Mouse (Mus musculus) lung, embryonic 14.5 days (tissue): ENCODE data around the gene Wars. TPM values are rescaled to one million over a fixed set of nuclear protein-coding genes. Genes with fewer than 3 reads are reported as not detected.

Experiments
- ATAC-seq: fragments of 200-750 bp; cut with Nextera tagmentation; 2 replicates; pipeline ENCODE4 v1.8.0; 2017; ENCODE audit warnings: mild to moderate bottlenecking, moderate TSS enrichment, moderate library complexity; ENCODE audit not compliant: insufficient read depth
- DNase-seq: peaks from one replicate; pipeline ENCODE4 v3.0.0-alpha.2; 2015
- H3K27ac ChIP-seq: fragments of 300-500 bp; sonication (generic); 2 replicates; pipeline ENCODE4 v1.5.1; 2014; ENCODE audit warnings: low read depth, mild to moderate bottlenecking, moderate library complexity
- H3K27me3 ChIP-seq: fragments of 300-500 bp; sonication (generic); 2 replicates; pipeline ENCODE4 v1.6.1; 2014; ENCODE audit warnings: low read length, control low read depth; ENCODE audit not compliant: insufficient read depth
- H3K36me3 ChIP-seq: fragments of 300-500 bp; sonication (generic); 2 replicates; pipeline ENCODE4 v1.6.1; 2014; ENCODE audit warnings: control low read depth; ENCODE audit not compliant: insufficient read depth
- H3K4me1 ChIP-seq: fragments of 300-500 bp; sonication (generic); 2 replicates; pipeline ENCODE4 v1.6.1; 2014; ENCODE audit warnings: antibody characterized with exemption, control low read depth; ENCODE audit not compliant: insufficient read depth
- H3K4me2 ChIP-seq: fragments of 300-500 bp; sonication (generic); 2 replicates; pipeline ENCODE4 v1.6.1; 2014; ENCODE audit warnings: mild to moderate bottlenecking
- H3K4me3 ChIP-seq: fragments of 300-500 bp; sonication (generic); 2 replicates; pipeline ENCODE4 v1.5.1; 2014; ENCODE audit warnings: low read depth, low read length
- H3K9ac ChIP-seq: fragments of 300-500 bp; sonication (generic); 2 replicates; pipeline ENCODE4 v1.6.1; 2014
- H3K9me3 ChIP-seq: fragments of 300-500 bp; sonication (generic); 2 replicates; pipeline ENCODE4 v1.6.1; 2016; ENCODE audit warnings: low read depth, low read length, control low read depth
- CTCF ChIP-seq: IDR thresholded peaks from 2 replicates; pipeline ENCODE4 v1.5.1; 2016; ENCODE audit warnings: antibody characterized with exemption, low read depth
- WGBS: fragments of 180-500 bp; shearing (Covaris S2); extraction: QIAGEN DNeasy Blood & Tissue Kit; methylation state at CpG from one replicate; pipeline ENCODE4 v1.1.7; 2014; 5-methylcytosine and 5-hydroxymethylcytosine counted together
- polyA plus RNA-seq: library from polyadenylated mRNA; unstranded; fragments of >200 nt; fragmentation: Nextera tagmentation; extraction: Ambion mirVana; gene quantifications from 2 replicates; pipeline ENCODE4 v1.2.1, GENCODE M21; 2014

Gene Wars
- polyA plus RNA-seq, 1 experiment from 2014 or later, result 101 TPM

DNA sequence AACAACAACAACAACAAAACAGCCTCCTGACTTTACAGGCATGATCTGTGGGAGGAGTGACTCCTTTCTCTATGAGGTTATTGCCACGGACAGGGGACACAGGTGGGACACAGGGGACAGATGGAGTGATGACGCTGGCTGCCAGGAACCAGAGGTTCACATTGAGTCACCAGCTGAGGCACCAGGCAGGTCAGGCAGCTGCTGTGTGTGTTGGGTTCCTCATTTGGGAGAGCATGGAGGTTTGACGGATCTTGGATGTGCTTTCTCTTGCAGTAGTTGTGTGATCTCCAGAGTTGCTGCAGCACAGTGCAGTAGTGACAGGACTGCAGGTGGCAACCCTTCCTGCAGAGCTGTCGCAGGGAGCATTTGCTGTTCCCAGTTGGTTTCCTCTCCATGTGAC lies 24.8 kb upstream of the Wars start:
- Histone ChIP-seq H3K27ac (no peak overlapping the region), H3K4me1 (0 out of 2 replicates have a peak, but pooled peaks cover 4% of the 10 kb centered on the region), H3K36me3 (no peaks in the 10 kb centered on the region), H3K27me3 (no peaks in the 10 kb centered on the region), H3K9me3 (no peaks in the 10 kb centered on the region), H3K4me3 (no peak overlapping the region), H3K4me2 (no peak overlapping the region), H3K9ac (no peak overlapping the region)
- TF ChIP-seq CTCF, result no peak
- ATAC-seq (no peak), DNase-seq (no peak)
- WGBS, result 58% methylated on average over 4 of the region's 4 CpGs

DNA sequence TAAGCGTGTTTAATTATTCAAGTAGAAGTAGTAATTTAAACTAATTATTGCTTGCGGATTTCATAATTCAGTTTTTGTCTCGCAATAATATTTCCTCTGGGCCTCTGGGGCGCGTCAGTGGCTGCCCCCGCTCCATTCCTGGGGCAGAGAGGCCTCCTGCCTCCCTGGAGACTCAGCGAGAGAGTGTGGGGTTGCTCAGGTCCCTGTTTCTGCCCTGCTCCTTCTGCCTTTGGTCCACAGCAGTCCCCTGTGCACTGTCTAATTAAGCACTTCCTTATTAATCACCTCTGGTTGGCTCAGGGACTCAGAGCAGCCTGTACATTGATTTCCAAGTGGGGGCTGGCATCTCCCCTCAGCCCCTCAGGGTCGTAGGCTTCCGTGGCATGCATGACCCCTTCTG lies 23.5 kb upstream of the Wars start:
- Histone ChIP-seq H3K4me1 (0 out of 2 replicates have a peak, but pooled peaks cover 4% of the 10 kb centered on the region), H3K4me2 (no peak overlapping the region), H3K27ac (no peak overlapping the region), H3K9ac (no peak overlapping the region), H3K4me3 (no peak overlapping the region), H3K27me3 (no peaks in the 10 kb centered on the region), H3K9me3 (no peaks in the 10 kb centered on the region), H3K36me3 (no peaks in the 10 kb centered on the region)
- DNase-seq, result no peak
- no peak for TF ChIP-seq CTCF
- WGBS, result 75% methylated on average over 9 of the region's 9 CpGs
- no peak for ATAC-seq

DNA sequence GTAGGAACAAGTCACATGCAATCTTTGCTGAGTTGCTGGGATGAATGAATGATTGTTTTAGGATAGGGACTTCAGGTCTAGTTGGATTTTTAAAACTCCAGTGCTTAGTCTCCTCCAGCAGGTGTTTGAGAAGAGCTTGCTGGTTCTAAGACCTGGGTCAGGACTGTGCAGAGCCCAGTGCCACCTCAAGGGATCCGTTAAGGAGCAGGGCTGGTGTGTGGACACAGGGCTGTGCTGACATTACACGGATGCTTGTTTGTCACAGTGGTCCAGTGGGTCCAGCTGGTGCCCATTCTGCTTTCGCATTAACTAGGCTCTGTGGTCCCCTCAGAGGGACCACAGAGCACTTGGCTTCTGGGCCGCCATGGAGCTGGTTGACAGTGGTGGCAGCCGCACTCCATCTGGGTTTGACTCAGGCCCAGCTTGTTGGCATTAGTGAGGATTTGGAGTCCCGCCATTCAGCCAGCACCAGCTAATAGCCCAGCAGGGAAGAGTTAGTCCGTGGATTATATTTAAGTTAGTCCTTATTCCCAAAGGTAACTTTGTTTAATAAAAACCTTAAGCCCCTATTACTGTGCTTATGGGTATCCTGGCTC lies 22.6 kb upstream of the Wars start:
- no peak for TF ChIP-seq CTCF
- no peak for DNase-seq
- WGBS, result 75% methylated on average over 7 of the region's 7 CpGs
- Histone ChIP-seq H3K4me3 (no peak overlapping the region), H3K27ac (no peak overlapping the region), H3K27me3 (no peaks in the 10 kb centered on the region), H3K9me3 (no peaks in the 10 kb centered on the region), H3K4me2 (no peak overlapping the region), H3K36me3 (no peaks in the 10 kb centered on the region), H3K4me1 (0 out of 2 replicates have a peak, but pooled peaks cover 4% of the 10 kb centered on the region), H3K9ac (no peak overlapping the region)
- ATAC-seq, result peak; percentile 53; the same call in 1 of the 2 replicates

DNA sequence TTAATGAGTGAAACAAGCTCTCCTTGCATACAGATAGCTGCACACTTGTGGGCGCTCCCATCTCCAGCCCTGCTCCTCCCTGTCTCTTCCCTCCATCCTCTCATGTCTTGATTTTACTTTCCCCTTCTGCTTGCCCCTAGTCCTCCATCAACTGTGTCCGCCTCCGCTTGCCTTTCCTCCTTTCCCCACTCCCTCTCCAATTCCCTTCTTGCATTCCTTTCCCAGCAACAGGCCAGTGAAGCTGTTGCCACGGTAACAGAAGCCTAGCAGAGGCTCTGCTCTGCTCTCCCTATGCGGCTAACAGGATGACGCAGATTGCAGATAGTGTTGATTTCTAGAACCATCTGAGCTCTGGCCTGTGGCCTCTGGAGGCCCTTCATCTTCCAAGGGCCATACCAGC lies 21.9 kb upstream of the Wars start:
- no peak for TF ChIP-seq CTCF
- H3K4me2 ChIP-seq, result no peak overlapping the region
- peak; percentile 73 for DNase-seq
- H3K27ac ChIP-seq, result no peak overlapping the region
- 19% methylated on average over 6 of the region's 6 CpGs for WGBS
- 0 out of 2 replicates have a peak, but pooled peaks cover 4% of the 10 kb centered on the region for H3K4me1 ChIP-seq
- no peaks in the 10 kb centered on the region for H3K9me3 ChIP-seq
- no peaks in the 10 kb centered on the region for H3K36me3 ChIP-seq
- no peak overlapping the region for H3K4me3 ChIP-seq
- ATAC-seq, result peak; percentile 73
- H3K27me3 ChIP-seq, result no peaks in the 10 kb centered on the region
- no peak overlapping the region for H3K9ac ChIP-seq

GRCm38 (mm10) chr12:108914709-108915340 lies 20.9 kb upstream of the Wars start:
- no peak overlapping the region for H3K4me2 ChIP-seq
- ATAC-seq, result no peak

DNA sequence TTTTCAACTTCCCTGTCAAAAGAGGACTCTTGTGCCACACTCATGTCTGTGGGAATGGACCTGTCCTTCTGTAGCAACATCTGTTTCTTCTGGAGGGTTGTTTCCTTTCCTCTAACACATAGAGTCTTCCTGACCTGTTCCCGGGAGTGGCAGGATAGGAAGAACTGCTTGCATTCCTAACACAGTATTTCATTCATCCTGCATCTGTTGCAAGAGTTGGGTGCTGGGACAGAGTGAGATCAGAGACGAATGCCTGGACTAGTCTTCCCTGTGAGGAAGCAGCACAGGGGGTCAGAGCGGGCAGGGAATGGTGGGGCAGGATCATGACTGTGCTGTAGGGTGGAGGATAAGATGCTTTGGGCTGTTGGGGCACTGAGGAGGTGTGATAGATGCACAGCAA lies 20.2 kb upstream of the Wars start:
- ATAC-seq (no peak), DNase-seq (no peak)
- WGBS, result 61% methylated on average over 3 of the region's 3 CpGs
- no peak for TF ChIP-seq CTCF
- Histone ChIP-seq H3K9ac (no peak overlapping the region), H3K9me3 (no peaks in the 10 kb centered on the region), H3K4me3 (no peak overlapping the region), H3K36me3 (no peaks in the 10 kb centered on the region), H3K27me3 (no peaks in the 10 kb centered on the region), H3K4me1 (0 out of 2 replicates have a peak, but pooled peaks cover 8% of the 10 kb centered on the region), H3K4me2 (no peak overlapping the region), H3K27ac (no peak overlapping the region)

More at GRCm38 (mm10) chr12:108914709-108915340, 20.9 kb upstream of the Wars start:
- H3K36me3 ChIP-seq, result no peaks in the 10 kb centered on the region
- no peak overlapping the region for H3K27ac ChIP-seq
- H3K4me1 ChIP-seq, result 0 out of 2 replicates have a peak, but pooled peaks cover 8% of the 10 kb centered on the region
- no peak overlapping the region for H3K4me3 ChIP-seq
- no peak for DNase-seq
- no peak for TF ChIP-seq CTCF
- H3K27me3 ChIP-seq, result no peaks in the 10 kb centered on the region
- H3K9ac ChIP-seq, result no peak overlapping the region
- H3K9me3 ChIP-seq, result no peaks in the 10 kb centered on the region
- 65% methylated on average over 12 of the region's 12 CpGs for WGBS

GRCm38 (mm10) chr12:108912442-108912841 lies 18.5 kb upstream of the Wars start:
- TF ChIP-seq CTCF, result no peak

More at GRCm38 (mm10) chr12:108912442-108912841, 18.5 kb upstream of the Wars start:
- Histone ChIP-seq H3K36me3 (no peaks in the 10 kb centered on the region), H3K4me2 (no peak overlapping the region), H3K9ac (no peak overlapping the region), H3K4me1 (peaks cover 8% of the 10 kb centered on the region; the same call in 1 of the 2 replicates), H3K27ac (no peak overlapping the region), H3K4me3 (no peak overlapping the region), H3K9me3 (no peaks in the 10 kb centered on the region), H3K27me3 (no peaks in the 10 kb centered on the region)
- no peak for ATAC-seq
- no peak for DNase-seq
- WGBS, result 82% methylated on average over 2 of the region's 2 CpGs
